Mouse (Mus musculus) ovary, postnatal 14 days (tissue): ENCODE results near the gene Acaca.

Experiments
- DNase-seq: peaks from one replicate; pipeline ENCODE4 v3.0.0; 2022; ENCODE audit warnings: low spot score

Acaca gene

DNA sequence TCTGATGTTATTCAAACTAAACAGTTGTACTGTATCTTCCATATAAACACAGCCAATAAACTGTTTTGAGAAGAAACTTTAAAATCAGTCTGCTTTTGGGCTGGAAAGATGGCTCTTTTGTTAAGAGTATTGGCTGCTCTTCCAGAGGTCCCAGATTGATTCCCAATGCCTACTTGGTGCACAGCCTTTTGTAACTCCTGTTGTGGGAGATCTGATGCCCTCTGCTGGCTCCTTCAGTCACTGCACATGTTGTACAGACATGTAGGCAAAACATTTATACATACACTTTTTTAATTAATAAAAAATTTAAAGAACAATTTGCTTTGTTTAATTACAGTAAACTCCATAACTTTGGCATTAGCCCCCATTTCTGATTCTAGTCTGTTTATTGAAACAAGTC, 114.1 kb downstream of the Acaca start:
- DNase-seq, result peak; percentile 25

DNA sequence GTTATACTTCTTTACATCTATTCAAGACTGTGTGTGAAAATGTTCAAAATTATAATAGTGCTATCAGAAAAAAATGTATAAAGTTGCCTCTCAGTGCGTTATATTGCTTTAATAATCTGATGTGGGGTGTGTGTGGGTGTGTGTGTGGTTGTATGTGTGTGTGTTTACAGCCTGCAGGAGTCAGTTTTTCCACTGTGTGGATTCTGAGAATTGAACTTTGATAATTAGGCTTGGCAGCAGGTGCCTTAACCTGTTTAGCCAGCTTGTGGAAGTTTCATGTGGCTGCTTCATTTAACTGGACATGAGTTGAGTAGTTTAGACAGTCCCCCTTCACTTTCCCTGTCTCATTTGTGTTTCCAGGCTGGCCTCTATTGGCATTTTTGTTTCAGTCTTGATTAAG, 117.9 kb downstream of the Acaca start:
- DNase-seq, result no peak

DNA sequence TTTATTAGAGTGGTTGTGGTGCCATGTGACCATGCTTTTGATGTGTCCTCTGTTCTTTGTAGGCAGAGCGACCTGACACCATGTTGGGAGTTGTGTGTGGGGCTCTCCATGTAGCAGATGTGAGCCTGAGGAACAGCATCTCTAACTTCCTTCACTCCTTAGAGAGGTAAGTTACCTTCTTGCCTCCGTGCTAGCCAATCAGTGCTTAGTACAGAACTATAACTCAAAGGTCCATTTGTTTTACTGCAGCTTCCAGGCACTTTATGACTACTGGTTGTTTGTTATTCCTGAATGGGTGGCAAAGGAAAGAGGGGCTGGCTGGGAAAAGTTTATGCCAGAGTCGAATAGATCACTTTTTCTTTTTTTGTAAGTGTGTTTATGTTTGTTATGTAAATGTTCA, 121.7 kb downstream of the Acaca start:
- DNase-seq, result no peak

DNA sequence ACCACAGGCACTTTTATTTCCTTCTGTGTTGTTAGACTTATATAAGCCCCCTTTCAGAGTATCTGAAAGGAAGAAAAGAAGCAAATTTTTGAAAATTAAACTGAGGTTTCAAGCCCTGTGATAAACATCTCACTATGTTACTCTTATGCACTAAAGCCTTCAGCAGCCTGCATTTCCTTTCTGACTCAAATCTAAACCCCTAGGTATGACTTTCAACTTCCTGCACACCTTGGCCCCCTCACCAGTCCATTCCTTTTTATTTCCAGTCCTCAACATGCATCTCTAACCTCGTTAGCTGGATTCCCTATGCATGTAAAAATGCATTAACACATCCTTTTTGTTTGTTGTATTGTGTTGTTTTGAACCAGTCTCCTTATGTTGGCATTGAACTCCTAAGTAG, 123.0 kb downstream of the Acaca start:
- DNase-seq, result no peak

DNA sequence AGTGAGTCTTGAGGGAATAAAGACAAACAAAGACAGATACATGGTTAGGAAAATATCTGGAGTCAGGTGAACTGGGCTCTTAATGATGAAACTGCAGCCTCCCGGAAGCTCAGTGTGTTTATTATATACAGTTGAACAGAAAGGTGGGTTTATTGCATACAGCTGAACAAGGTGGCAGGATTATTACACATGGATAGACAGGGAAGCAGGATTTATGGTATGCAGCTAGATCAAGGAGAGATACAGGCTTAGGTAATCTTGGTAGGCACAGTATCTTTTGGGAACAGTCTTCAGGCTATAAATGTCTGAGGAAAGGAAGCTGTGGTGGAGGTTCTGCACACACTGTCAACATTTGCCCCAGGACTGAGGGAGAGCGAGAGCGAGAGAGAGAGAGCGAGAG, 126.4 kb downstream of the Acaca start:
- no peak for DNase-seq

DNA sequence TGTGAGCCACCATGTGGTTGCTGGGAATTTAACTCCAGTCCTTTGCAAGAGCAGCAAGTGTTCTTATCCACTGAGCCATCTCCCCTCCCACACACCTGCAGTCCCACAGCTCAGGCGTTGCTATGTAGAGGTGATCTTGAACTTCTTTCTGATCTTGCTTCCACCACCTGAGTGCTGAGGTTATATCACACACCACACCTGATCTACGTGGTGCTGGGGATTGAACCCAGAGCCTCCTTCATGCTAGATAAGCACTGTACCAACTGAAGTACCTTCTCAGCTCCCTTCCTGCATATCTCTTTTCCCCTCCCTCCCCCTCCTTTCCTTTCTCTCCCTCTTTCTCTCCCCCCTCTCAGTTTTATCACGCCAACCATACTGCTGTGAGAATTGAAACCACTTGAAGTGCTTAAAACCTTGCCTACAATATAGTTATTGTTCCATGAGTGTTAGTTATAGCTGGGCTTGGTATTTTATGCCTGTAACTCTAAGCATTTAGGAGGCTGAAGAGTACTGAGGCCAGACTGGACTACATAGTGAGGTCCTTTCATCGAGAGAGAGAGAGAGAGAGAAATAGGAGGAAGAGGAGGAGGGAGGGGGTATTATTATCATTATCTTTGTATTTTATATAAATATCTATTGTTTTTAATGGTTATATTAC, 128.7 kb downstream of the Acaca start:
- no peak for DNase-seq

DNA sequence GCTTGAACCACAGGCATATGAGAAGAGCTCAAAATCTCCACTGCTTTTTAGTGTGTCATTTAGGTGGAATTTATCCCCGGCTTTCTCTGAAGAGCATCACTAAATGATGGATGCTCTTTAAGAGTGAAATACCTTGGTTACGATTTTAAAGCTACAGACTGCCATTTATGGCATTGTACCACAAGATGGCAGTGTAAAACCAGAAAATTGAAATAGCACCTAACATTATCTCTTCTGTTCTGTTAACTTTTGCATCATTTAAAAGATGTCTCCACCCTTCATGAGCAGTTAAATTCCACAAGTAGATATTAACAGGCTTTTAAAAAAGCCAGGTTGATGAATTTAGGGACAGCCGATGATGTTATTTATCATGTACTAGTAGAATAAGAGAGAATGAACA, 135.0 kb downstream of the Acaca start:
- no peak for DNase-seq

DNA sequence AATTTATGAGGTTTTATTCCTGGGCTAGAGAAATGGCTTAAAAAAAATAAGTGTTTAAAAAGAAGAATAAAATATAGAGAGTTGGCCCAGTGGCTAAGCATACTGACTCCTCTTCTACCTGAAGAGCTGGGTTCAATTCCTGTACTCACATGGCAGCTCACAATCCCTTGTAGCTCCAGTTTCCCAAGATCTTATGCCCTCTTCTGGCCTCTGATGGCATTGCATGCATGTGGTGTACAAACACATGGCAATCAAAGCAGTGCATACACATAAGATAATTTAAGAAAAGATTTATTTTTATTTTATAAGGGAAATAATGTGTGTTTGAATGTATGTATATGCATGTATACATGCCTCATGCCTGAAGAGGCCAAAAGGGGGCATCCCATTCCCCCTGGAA, 138.6 kb downstream of the Acaca start:
- DNase-seq, result no peak

DNA sequence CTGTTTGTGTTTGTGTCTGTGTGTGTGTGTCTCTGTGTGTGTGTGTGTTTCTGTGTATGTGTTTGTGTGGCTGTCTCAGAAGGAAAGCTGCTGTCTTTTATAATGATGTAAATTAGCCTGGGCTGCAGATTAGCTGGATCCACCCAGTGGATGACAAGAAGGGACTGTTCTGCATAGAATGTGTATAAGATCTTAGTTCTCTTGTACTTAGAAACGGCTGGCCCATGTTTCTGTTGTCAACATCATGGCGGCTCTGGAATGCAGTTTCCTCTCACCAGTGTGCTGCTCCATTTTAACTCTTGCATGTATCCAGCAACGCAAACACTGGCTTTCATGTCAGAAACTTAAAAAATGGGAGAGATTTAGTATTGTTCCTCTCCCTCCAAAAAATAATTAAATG, 141.0 kb downstream of the Acaca start:
- DNase-seq, result no peak

DNA sequence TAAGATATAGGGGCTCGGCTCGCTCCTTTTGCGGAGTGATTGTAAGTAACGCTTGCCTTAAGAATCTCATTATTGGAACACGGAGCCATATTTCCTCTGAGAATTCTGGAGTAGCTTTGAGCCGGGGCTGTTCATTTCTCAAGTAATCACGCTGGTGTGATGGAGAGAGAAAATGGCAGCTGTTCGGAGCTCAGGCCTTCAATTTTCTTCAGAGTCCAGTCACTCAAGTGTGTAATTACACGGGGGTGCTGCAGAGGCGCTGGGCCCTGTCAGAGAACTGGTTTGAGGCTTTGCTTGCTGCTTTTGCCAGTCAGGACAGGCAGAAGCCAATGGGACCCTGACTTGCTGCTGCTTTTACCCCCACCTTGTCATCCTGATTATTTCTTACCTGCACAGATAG, 142.5 kb downstream of the Acaca start:
- DNase-seq, result no peak

DNA sequence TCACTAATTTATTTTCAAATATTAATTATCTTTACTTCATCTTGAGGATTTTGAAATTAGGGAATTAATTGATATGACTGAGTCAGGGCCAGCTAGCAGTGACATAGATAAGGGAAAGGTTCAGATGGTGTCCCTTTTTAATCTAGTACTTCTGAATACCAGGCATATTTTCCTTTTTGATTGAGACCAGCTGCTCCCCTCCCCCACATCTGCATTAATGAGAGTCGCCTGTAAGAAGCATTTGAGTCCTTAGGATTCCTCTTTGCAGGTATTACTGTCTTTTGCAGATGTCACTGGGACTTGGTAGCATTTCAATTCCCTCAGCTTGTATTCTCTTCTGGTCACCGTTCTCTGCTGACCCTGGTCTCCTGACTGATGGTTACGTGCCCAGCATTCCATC, 143.1 kb downstream of the Acaca start:
- no peak for DNase-seq

DNA sequence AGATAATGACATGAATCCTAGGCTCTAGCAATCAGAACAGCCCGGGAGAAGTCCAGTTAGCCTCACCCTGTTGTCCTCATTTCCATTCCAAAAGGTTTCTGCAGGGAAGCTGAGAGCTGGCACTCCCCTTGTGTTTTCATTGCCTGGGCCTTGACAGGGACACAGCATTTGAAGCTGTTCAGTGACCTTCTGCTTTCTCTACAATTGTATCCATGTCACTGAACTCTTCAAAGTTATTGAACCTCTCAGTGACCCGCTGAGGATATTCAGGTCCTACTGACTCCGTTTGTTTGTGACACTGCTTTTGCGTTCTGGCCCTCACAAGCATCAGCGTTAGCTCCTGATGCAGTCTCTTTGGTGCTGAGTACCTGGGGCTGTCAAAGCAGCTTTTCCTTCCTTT, 147.5 kb downstream of the Acaca start:
- no peak for DNase-seq

DNA sequence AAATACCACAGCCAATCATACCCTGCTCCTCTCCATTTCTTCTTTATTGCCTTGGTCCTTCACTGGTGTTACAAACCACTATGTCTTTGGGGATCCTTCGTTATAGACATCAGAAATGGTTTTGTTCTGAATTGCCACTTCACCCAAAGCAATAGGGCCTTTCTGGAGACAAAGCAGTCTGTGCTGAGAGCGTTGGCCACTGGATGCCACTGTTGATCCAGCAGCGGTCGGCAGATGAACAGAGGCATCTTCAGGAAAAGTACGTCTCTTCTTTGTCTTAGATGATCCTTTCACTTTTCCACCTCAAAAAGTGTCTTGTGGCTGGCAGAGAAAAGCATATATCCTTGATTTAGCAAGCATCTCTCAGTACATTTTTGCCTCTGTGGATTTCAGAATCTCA, 151.8 kb downstream of the Acaca start:
- no peak for DNase-seq

DNA sequence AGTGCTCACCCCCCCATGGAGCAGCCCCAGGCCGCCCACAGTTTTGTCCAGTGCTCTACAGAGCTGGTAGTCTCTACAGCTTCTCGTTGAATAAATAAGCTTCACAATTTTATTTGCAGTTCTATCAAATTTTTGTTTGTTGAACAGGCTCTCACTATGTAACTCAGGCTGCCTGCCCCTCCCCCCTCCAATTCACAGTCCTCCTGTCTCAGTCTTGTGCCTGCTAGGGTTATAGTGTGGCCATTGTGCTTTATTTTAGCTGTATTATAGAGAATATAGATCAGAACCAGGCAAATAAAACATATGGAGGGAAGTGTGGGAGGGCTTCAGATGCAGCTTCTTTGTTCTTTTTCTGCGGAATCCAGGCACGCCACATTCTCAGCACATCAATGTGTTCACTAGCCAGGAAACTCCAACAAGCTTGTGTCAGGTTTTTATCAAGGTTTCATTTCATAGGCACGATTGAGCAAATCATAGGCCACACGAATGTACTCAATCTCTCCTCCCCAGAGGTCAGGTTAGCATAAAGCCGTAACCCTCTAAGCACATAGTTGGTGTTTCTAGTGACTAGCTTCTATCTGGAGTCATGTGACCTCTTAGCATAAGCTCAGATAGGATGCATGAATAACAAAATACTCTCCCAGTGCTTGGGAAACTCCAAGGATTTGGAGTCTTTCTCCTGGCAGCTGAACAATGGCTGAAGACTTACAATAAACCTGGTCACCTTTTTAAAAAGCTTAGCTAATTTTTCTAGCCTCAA, 153.7 kb downstream of the Acaca start:
- no peak for DNase-seq

DNA sequence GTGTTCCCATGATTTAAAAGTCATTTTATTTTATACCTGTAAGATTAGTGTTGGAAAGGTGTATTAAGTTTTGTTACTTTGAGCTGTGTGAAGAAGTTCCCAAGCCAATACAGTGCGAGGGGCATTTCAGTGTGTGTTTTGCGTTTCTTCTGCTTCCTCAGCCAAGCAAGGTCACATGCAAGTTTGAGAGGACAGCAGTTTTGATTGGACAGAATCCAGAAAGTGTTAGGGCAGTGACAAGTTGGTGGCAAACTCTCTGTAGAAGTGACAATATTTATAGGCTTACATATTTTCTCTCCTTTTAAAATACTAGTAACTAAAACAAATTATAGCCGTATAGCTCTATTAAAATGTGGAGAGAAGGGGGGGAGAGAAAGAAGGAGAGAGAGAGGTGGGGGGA, 161.3 kb downstream of the Acaca start:
- DNase-seq, result no peak

DNA sequence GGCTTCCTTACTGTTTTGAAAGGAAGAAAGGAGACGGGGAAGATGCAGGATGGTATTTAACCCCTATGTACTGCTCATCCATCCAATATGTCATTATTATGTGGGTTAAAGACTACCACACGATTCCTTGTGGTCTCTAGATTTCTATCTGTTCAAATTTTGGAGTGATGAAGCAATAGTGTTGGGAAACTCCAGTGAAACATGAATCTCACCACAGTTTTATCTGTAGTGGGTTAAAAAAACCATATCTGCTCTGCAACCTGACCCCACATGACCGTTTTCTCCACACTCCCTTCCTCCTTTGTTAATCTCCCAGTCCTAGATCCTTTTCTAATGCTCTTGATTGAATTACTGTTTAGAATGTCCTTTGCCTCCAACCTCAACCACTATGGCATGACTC, 163.1 kb downstream of the Acaca start:
- DNase-seq, result no peak

DNA sequence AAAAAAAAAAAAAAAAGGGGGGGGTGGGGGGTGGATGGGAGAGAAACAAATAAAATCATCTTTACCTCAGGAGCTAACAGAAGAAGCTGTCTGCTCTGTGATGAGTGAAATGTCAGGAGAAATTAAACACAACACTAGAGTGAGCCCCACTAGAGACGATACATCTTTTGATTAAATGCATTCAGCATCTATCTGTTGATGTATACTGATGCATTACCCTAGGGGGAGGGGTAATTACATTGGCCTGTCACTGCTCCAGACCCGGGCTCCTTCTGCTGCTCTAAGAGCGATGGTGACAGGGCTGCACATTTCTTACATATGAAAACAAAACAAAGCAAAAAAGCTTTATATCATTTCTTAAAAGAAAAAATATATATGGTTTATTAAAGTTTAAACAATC, 163.8 kb downstream of the Acaca start:
- no peak for DNase-seq

DNA sequence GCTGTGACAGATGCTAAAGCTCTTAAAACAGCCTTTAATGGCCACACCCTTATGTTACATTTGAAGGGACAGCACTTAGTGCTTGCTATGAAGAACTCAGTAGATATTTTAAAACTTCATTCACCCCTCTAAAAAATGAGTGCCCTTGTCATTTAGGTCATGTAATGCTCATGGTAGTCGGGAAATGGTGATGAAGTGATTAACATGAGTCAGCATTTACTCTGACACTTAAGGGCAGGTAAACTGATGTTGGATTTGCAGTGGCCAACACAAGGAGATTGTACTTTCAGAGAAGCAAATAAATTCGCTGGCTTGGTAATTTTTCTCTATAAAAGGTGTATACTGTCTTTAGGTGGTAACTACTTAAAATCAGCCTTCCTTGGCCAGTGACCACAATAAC, 166.9 kb downstream of the Acaca start:
- no peak for DNase-seq

DNA sequence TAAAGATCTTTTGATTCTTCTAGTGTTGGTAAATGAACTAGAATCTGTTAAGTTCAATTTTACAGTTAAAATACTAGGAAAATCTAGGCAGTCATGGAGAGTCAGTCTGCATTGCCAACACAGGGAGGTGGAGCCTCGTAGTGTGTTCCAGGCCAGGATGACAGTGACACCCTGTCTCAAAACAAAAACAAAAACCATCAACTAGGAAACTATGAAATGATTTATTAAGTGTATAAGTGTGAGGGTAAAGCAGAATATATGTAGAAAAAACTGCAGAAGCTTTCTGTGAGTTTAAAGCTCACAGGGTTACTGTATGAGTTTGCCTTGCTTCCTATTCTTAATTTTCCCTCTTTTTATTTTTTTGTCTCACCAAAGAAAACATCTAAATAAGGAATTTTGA, 176.0 kb downstream of the Acaca start:
- no peak for DNase-seq

DNA sequence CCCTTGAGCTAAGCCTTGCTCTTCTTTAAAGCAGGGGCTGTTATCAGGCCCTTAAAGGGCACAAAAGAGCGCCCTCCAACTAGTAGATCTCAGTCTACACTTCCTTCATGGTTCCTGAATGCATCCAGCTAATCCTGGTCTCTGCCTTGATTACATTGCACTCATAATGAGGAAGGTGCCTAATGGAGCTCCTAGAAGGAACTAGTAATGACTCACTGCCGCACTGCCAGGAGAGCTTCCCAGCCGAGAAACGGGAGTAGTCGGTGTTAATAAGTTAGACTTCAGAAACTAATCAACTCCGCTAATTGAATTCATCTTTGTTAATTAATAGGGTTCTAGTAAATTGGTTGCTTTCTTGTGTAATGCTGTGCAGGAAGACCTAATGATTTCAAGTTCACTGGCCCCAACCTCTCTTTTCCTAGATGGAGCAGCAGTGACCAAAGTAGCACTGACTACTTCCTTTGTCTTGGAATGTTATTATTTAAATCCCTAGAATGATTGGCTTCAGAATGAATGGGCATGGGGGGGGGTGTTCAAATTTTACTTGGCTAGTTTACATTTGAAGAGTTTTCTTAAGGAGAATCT, 176.8 kb downstream of the Acaca start:
- DNase-seq, result no peak

DNA sequence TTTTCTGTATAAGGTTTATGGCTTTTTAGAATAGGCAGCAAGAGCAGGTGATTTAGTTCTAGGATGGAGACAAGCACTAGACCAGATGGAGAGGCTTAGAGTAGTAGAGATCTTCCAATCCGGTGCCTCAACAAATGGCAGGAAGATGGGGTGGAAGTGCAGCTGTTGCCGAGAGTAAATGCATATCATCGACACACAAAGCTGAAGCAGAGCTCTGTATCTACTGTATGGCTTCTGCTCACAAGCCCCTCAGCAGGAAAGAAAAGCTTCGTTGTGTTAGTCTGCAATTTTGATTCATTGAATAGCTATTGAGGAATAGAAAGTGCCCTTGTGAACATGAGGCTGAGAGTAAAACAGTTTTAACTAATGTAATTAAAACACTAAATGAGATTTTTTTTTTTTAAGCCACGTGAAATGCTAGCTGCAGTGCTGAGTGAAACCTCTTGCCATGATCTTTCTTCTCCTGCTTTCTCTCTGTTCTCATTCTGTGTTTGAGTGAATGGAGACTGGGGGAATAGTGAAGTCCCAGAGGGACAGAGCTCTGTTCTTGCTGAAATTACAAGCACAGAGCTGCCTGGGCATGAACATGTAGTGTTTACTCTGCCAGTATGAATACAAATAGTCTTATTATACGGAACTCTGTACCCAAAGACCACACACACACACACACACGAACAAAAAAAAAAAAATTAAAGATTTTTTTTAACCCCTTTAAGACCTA, 194.7 kb downstream of the Acaca start:
- DNase-seq, result no peak

DNA sequence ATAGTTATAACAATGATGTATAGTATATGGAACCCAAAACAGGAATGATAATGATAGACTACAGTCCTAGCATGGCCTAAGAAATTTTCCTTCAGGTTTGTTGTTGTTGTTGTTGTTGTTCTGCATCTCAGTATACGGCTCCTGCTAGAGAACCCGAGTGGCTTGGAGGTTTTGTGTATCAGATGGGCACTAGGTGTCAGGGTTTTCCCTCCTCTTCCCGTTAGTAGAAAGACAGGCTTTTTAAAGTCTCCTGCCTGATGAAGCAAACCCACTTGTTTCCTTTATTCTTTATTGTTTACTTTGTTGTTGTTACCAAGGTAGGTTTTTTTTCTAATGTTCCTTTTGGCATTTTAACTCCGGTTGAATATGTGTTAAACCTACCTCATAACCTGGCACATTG, 197.6 kb downstream of the Acaca start:
- no peak for DNase-seq

DNA sequence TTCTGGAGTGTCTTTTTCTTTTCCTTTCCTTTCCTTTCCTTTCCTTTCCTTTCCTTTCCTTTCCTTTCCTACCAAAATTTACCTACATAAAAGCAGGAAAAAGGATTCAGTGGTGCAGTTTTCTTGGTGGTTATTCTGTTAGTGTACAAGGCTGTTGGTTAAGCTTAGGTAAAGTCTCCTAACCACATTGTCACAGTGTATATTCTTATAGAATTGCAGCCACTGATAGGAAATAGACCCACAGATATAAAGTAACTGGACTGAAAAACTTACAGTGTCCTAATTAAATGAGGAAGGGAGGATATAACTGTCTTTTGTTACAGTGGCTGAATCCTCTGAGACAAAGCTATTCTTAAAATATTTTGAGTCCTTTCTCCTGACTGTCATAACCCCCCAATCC, 202.9 kb downstream of the Acaca start:
- DNase-seq, result no peak
